Mouse (Mus musculus) urinary bladder, postnatal 4 days (tissue): Measurements from ENCODE around the gene Prkd1.
"Not testable (repeated sequence)": the region's sequence is repeated elsewhere in the genome, so short reads cannot be mapped to it uniquely, and the experiment has no call there.

Experiments
- DNase-seq, 2 experiments: peaks; one replicate each; pipeline ENCODE4 v3.0.0; 2021 to 2022; ENCODE audit warnings: low spot score in 2 of 2

Gene Prkd1

GRCm38 (mm10) chr12:50648671-50649541, at the start of gene Prkd1:
TSS of gene Prkd1 (minus strand) at chr12:50649098.
- DNase-seq: peak; percentile 60 to 69

- DNase-seq: no peak
Measured at GRCm38 (mm10) chr12:50697492-50697891, 48.6 kb upstream of the Prkd1 start.

- DNase-seq: no peak
Measured at GRCm38 (mm10) chr12:50648176-50648670, 675 bp downstream of the Prkd1 start.

- DNase-seq: no peak
Measured at GRCm38 (mm10) chr12:50646857-50647256, 2.0 kb downstream of the Prkd1 start.

- no peak for DNase-seq
Measured at GRCm38 (mm10) chr12:50642671-50643070, 6.2 kb downstream of the Prkd1 start.

- no peak for DNase-seq
Measured at GRCm38 (mm10) chr12:50640171-50640570, 8.7 kb downstream of the Prkd1 start.

- DNase-seq: no peak
Measured at GRCm38 (mm10) chr12:50634436-50634835, 14.5 kb downstream of the Prkd1 start.

GRCm38 (mm10) chr12:50626100-50626499, 22.8 kb downstream of the Prkd1 start:
- not testable (repeated sequence) for DNase-seq

- no peak for DNase-seq
Measured at GRCm38 (mm10) chr12:50624175-50624574, 24.7 kb downstream of the Prkd1 start.

- DNase-seq: no peak
Measured at GRCm38 (mm10) chr12:50615852-50616251, 33.0 kb downstream of the Prkd1 start.

GRCm38 (mm10) chr12:50614341-50614740, 34.6 kb downstream of the Prkd1 start:
- no peak for DNase-seq

GRCm38 (mm10) chr12:50606703-50607500, 42.0 kb downstream of the Prkd1 start:
- DNase-seq: no peak

- no peak for DNase-seq
Measured at GRCm38 (mm10) chr12:50599370-50599769, 49.5 kb downstream of the Prkd1 start.

GRCm38 (mm10) chr12:50598053-50598988, 50.6 kb downstream of the Prkd1 start:
- DNase-seq: no peak

GRCm38 (mm10) chr12:50597467-50597866, 51.4 kb downstream of the Prkd1 start:
- no peak for DNase-seq

GRCm38 (mm10) chr12:50595777-50596176, 53.1 kb downstream of the Prkd1 start:
- no peak for DNase-seq

- no peak for DNase-seq
Measured at GRCm38 (mm10) chr12:50594506-50594905, 54.4 kb downstream of the Prkd1 start.

- no peak for DNase-seq
Measured at GRCm38 (mm10) chr12:50593481-50593880, 55.4 kb downstream of the Prkd1 start.

GRCm38 (mm10) chr12:50588137-50588761, 60.6 kb downstream of the Prkd1 start:
- DNase-seq: no peak

- DNase-seq: no peak
Measured at GRCm38 (mm10) chr12:50565198-50565597, 83.7 kb downstream of the Prkd1 start.

- DNase-seq: no peak
Measured at GRCm38 (mm10) chr12:50560536-50560935, 88.4 kb downstream of the Prkd1 start.
